Mouse (Mus musculus): ENCODE results near the gene Lancl1.

Lancl1 gene

DNA sequence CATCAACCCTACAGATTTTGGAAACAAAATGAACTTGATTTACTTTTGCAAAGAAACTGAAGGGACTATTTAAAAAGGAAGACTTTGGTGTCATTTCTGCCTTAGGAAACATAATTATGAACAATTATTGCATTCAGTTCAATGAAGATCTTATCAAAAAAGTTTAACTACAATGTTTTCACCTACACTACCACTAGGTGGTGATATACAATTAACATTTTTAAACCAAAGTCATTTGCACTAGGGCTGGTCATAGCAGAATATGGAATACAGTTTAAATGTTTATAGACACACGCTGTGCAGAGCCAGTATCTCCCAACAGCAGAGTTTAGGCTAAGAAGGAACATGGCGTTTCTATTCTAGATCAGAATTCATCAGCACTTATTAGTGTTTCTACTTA lies 24.5 kb downstream of the Lancl1 start:
- peak; percentile 25 for DNase-seq (ENCODE audit: low spot score)

DNA sequence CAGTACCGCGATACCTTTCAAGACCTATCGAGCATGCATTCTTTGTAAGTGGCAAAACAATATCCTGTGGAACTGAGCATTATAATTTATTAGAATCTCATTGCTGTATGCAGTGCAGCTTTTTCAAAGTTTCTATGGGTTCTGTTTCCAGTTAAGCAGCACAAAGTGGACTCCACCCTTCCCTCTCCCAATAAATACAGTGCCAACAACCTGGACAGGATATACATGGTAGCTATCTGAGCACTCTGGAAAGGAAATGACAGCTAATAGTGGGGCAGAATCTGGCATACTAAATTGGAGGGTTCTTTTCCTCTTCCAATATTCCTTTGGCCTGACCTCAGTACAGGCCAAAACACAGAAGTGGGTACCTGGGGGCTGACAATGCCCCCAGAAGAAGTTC lies 28.2 kb downstream of the Lancl1 start:
- DNase-seq (ENCODE audit: low spot score), result no peak

DNA sequence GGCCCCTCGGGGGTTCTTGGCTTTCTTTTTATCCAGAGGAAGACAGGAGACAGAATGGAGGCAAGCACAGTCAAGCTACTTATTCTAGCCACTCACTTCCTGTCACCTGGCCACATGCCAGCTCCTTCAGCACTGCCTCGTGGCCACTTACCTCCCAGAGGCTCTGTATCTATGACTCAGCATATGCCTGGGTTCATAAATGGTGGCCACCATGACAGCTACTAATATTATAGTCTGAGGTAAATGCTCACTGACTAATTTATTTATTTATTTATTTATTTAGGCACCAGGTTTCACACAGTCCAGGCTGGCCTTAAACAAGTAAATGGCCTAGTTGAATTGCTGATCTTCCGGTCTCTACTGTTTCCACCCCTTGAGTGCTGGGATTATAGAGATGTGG lies 35.0 kb downstream of the Lancl1 start:
- peak; percentile 59 for DNase-seq (ENCODE audit: low spot score)

DNA sequence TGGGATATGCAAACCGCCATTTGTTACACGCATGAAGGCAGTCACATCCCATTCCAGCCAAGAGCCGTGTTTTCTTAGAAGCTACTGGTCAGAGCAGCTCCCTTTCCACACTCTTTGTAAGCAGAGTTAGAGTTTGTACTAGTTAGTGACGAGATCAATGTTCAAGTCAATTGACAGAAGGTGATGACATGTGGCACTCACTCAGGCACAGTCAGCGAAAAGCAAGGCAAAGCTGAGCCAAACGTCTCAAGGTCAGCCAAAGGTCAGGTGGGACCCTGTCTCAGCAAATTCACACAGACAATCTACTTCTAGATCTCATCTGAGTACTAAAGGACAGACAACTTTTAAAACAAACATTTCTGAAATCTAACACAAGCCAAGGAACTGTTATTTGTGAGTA lies 36.4 kb downstream of the Lancl1 start:
- no peak for DNase-seq (ENCODE audit: low spot score)

DNA sequence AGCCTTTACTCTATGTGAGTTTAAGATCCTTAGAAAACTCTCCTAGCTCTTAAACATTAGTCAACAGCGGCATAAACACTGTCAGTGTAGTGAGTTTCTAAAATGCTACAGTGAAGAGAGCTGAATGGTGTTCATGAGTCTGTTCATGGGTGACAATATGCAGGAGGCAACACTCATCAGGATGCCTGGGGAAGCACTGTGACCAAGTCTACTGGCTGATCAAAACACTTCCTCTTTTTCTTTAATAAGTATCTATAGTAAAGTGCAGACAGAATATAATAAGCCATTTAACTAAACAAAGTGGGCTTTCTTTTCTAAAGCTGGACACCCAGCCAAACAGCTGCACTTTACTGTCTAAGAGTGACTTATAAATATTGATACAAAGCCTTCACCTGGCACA lies 37.3 kb downstream of the Lancl1 start:
- no peak for DNase-seq (ENCODE audit: low spot score)

DNA sequence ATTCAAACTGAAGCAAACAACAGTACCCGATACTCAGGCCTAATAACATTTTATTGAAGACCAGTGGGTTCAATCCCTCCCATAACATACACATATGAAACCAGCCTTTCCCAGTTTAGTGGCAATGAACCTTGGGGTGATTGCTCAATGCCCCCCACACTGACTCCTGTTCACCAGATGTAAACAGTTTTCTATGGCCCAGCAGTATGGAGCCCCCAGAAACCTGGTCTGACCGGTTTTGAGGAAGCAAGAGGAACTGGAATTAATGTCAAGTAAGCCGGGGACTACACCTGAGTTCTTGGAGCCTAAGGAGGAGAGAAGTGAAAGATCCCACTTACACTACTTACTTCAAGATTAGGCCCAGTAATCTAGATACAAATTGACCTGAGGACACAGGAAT lies 38.2 kb downstream of the Lancl1 start:
- DNase-seq (ENCODE audit: low spot score), result no peak

DNA sequence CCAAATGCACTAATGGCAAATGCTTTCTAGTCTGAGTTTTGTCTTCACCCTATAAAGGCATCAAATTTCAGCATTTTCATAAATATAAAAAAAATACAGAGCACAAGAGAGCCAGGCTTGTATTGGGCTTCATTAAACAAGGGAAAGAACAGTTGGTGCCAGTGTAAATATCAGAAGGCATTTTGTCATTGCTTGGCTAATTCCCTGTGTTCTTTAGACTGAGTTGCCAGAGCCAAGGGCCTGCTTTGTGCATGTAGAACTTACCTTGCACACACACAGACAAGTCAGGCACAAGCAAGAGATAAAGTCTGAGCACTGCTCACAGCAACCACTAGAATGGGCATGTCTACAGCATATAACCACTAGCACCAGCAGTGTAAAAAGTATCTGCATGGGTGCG lies 40.1 kb downstream of the Lancl1 start:
- no peak for DNase-seq (ENCODE audit: low spot score)

DNA sequence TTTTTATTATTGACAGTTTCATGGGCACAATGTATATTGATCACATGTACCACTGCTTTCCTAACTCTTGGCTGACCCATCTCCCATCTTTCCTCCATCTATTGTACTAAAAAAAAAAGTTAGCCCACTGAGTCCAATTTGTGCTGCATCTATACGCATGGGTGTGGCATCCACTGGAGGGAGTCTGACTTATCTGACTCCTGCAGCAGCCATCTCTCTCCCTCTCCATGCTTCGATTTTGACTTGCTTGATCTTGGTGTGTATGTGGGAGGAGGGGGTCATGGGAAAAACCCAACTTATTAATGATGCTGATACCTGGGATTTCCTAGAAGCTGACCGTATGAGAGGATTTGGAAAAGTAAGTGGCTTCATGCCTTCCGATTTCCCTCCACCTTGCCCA lies 40.5 kb downstream of the Lancl1 start:
- DNase-seq (ENCODE audit: low spot score), result no peak

DNA sequence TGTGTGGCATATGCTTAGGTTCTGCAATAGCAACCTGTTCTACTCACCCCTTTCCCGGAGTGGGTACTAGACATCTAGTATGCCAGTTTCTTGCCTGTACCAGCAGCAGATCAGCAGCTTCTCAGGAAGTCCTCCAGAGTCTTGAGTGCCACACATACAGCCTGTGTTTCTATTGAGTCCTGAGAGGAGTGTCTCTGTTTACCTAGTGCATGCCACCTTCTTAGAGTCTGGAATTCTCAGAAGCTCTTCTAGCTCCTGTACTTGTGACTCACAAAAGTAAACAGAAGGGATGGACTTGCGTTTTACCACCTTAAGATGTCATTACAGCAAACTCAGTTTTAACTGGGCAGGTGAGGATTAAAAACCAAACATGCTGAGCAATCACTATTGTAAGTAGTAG lies 41.9 kb downstream of the Lancl1 start:
- no peak for DNase-seq (ENCODE audit: low spot score)

DNA sequence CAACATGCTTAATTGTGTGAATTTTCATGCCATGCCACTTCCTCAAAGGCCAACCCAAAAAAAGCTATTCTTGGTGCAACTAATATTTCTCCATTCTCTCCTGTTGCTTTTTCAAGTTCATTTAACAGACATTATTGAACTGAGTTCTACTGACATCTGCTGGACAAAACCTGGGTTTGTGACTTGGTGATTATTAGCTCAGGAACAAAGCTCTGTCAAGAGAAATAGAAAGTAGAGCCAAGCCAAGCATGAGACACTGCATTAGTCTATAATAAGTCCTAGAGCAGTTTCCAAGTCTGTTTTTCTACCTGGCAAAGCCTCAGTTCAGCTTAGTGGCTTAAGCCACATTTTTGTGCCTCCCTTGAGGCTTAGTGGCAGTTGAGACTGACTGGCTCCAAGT lies 45.9 kb downstream of the Lancl1 start:
- no peak for DNase-seq (ENCODE audit: low spot score)

DNA sequence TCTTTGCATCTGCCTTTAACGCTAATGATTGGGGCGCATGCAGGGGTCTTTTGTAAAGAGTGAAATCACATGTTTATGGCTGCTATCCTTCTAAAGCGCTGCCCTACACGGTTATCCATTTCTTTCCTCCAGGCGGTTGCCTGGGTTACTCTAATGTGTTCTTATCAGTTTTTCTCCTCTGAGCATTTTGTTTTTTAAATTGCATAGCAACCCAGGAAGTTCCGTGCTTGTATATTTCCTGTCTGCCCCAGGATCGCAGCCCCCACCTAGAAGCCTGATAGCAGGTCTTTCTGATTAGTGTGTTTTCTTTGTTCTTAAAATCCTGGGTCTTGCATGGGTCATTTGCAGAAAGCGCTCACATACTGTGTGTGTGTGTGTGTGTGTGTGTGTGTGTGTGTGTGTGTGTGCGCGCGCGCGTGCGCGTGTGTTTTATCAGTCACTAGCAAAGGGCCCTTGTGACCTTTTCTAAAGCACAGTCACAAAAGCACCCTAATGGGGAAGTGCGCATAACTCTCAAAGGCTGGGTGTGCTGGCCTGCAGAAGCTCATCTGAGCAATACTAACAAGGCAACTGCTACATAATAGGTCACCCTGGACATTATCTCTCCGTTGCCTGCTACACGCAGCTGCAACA lies 51.0 kb downstream of the Lancl1 start:
- DNase-seq (ENCODE audit: low spot score), result no peak

DNA sequence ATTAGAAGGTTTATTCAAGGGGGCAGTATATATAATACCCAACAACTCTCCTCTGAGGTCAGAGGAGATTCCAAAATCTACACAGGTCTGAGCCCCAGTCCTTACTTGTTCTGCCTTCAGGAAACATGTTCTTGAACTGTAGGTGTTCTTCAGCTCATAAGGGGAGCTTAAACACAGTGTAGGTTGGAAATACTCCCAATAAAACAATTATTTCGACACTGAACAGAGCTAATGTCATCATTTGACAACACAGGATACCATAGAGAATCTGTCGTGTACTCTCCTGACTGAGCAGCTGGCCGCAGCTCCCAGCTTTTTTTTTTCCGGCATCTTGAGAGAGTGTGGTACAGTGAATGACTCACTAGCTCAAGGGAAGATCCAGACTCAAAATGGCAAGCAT lies 52.8 kb downstream of the Lancl1 start:
- no peak for DNase-seq (ENCODE audit: low spot score)

DNA sequence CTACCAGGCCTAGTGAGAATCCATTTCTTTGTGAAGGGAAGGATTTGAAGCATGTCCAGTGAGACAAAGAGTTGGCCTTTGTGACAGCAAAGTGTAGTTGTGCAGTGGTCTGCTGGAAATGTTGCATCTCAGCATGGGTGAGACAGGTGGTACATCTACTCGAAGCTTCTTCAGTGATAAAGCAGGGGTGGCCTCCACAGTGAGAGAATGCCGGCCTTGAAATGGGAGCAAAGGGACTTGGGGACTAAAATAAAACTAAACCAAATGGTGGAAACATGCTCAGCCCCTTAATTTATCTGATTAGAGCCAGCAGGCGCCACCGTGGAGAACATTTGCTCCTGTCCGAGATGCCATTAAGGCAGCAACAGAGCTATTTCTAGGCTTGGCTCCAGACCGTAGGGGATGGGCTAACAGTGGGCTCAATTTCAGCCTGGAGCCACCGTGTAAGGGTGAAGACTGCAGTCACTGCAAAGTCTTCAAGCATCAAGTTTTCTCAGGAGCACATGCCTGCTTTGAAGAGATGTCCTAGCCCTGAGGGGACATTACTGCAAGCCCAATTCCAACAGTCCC lies 53.5 kb downstream of the Lancl1 start:
- no peak for DNase-seq (ENCODE audit: low spot score)

DNA sequence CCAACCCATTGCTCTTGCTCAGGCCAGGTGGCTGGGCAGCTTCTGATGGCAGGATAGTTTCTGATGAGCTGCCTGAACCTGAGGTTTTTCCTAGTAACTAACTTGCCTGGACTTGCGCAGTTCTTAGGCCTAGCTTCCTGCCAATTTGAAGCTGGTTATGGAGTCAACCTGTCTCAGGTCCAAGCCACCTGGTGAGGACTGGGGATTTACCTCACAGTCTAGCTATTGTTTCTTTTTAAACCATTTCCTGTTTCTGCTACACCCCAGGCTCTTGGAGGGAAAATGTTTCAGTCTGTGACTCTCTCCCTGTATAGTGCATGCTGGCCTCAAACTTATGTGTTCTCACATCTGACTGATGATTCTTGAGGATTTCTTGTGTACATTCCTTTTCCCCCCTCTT lies 58.5 kb downstream of the Lancl1 start:
- no peak for DNase-seq (ENCODE audit: low spot score)

DNA sequence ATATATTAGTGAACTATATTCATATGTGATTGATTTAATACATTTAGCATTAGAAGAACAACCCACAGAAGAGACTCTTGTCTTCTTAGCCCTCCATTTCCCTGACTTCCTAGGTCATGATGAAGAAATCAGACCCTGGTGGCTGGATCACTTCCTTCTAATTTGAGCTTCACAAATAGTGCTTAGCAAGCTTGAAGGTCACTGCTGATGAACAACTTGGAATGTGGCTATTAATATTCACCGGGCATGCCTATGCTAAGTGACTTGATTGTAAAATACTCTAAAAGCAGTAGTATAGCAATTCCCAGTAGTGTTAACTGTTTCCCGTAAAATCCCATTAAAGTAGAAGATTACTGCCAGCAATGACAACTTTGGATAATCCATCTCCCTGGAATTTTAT lies 63.2 kb downstream of the Lancl1 start:
- DNase-seq (ENCODE audit: low spot score), result no peak

DNA sequence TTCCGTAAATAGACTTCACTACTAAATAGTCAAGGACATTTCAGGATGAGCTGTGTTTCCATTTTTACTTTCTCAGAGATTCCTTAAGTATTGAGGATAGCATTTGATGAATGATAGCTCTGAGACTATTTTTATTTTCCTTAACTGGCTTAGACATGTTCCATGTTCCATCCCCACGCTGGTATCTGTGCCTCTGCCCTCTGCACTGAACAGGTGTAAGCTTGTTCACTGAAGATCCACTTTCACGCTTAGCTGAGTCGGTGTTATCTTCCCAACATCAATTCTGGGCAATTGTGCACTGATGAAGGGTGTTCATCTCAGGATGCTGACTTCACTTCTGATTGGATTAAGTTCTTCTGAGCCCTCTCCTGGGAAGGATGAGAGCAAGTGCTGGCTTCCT lies 73.8 kb downstream of the Lancl1 start:
- DNase-seq (ENCODE audit: low spot score), result no peak

DNA sequence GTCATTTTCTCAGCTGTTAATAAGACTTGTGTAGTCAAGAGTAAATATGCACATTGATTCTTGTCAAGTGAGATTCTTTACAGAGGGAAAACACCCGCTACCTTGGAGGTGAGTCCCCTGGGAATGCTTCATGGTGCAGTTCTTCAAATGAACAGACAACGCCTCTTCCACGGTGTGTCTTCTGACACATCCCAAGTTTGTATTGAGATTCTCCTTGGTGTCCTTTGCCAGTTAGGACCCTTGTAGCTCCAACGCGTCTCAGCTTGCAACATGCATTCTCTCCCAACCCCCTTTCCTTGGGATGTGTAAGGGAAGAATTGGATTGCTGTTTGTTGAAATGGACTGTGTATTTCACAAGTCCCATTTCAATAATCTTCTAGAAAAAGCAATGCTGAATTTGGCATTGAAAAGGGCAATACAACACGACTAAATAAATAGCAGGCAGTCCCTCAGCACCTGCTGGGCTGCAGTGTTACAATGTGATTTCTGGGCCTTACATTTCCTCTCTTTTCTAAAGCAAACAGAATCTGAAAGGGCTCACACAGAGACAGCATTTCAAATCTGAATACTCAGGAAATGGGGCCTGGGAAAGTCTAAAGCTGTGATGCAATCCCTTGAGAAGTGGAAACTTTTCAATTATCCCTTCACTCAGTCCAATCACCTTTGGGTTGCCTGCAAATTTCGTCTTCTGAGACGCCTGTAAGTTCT lies 78.0 kb downstream of the Lancl1 start:
- no peak for DNase-seq (ENCODE audit: low spot score)

DNA sequence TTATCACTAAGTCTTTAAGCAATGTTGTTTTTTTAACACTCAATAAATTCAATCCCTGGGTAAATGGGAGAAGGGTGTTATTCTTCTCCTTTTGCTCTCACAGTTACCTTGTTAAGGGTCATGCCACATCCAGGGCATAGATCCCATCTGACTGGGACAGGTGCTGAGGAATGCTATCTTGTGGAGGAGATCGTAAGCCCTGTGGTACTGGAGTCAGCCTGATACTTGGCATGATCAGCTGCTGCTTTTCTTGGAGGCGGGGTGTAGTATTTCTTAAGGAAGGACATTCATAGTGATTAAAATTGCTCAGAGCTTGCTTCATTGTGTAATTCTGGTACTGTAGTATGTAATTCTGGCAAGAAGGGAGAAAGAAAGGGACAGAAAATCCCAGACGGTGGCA lies 81.3 kb downstream of the Lancl1 start:
- no peak for DNase-seq (ENCODE audit: low spot score)

DNA sequence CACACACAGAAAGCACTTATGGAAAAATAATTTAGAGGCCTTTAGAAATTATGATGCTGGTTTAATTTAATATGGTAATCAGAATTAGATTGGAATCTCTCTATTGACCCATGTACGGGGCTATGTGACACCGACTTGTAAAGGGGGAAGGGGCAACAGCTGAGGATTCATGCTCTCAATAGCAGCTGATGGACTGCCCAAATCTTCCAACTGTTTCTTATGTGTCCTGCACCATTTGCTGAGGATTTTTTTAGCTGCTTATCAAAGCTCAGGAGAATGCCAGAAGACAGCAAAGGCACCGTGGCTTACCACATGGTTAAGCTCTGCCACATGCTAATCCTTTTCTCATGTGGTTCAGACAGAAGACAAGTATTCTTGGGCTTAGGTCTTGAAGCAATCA lies 87.6 kb downstream of the Lancl1 start:
- no peak for DNase-seq (ENCODE audit: low spot score)
